Mouse (Mus musculus) limb, embryonic 13.5 days (tissue): Measurements from ENCODE around the gene Podxl. TPM values are rescaled to one million over a fixed set of nuclear protein-coding genes. Genes with fewer than 3 reads are reported as not detected.

ENCODE experiments used
- ATAC-seq: fragments of 200-750 bp; cut with Nextera tagmentation; 2 replicates; pipeline ENCODE4 v1.8.0; 2017; ENCODE audit warnings: low read depth, moderate number of reproducible peaks, moderate TSS enrichment; ENCODE audit not compliant: low FRiP score
- H3K27ac ChIP-seq: fragments of 300-500 bp; sonication (generic); 2 replicates; pipeline ENCODE4 v1.5.1; 2015; ENCODE audit warnings: inconsistent platforms, mild to moderate bottlenecking, moderate library complexity
- H3K27me3 ChIP-seq: fragments of 300-500 bp; sonication (generic); 2 replicates; pipeline ENCODE4 v1.6.1; 2015; ENCODE audit warnings: mild to moderate bottlenecking, inconsistent platforms
- H3K36me3 ChIP-seq: fragments of 300-500 bp; sonication (generic); 2 replicates; pipeline ENCODE4 v1.6.1; 2015; ENCODE audit warnings: inconsistent platforms, mild to moderate bottlenecking, moderate library complexity
- H3K4me1 ChIP-seq: fragments of 300-500 bp; sonication (generic); 2 replicates; pipeline ENCODE4 v1.6.1; 2015; ENCODE audit warnings: inconsistent platforms
- H3K4me2 ChIP-seq: fragments of 300-500 bp; sonication (generic); replicated peaks from 2 replicates; pipeline ENCODE4 v1.6.1; 2015; ENCODE audit warnings: inconsistent platforms, mild to moderate bottlenecking, moderate library complexity
- H3K4me3 ChIP-seq: fragments of 300-500 bp; sonication (generic); 2 replicates; pipeline ENCODE4 v1.5.1; 2015; ENCODE audit warnings: moderate library complexity, mild to moderate bottlenecking, inconsistent platforms
- H3K9ac ChIP-seq: fragments of 300-500 bp; sonication (generic); 2 replicates; pipeline ENCODE4 v1.6.1; 2015; ENCODE audit warnings: mild to moderate bottlenecking, inconsistent platforms
- H3K9me3 ChIP-seq: fragments of 300-500 bp; sonication (generic); 2 replicates; pipeline ENCODE4 v1.6.1; 2016; ENCODE audit warnings: inconsistent platforms
- WGBS: fragments of 180-500 bp; shearing (Covaris S2); methylation state at CpG from one replicate; pipeline ENCODE4 v1.1.7; 2015; 5-methylcytosine and 5-hydroxymethylcytosine counted together
- polyA plus RNA-seq: library from polyadenylated mRNA; unstranded; fragments of >200 nt; fragmentation: Nextera tagmentation; extraction: Ambion mirVana; gene quantifications from 2 replicates; pipeline ENCODE4 v1.2.1, GENCODE M21; 2015

The Podxl gene
- polyA plus RNA-seq, 1 experiment from 2014 or later = 7.4 TPM

DNA sequence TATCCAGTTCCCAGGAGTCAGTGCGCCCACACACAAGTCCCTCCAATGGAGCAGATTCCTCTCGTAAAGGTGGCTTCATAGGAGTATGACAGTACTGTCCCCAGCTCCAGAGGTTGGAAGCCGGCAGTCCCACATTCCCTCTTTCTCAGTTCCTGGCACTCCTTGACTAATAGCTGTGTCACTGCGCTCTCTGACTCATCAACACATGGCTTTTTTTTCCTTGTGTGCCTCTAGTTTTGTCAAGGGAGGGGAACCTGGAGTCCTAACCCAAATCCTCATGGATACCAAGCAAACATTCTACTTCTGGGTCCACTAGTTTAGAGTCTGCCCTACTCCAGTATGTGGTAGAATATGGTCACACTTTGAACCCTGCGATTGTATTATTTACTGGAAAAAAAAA is 29.1 kb downstream of the Podxl start:
- H3K4me3 ChIP-seq = no peak overlapping the region
- no peak for ATAC-seq
- H3K9ac ChIP-seq = no peak overlapping the region
- no peak overlapping the region for H3K4me2 ChIP-seq
- no peaks in the 10 kb centered on the region for H3K36me3 ChIP-seq
- H3K27ac ChIP-seq = no peak overlapping the region
- WGBS = 90% methylated on average over 5 of the region's 5 CpGs
- H3K27me3 ChIP-seq = no peaks in the 10 kb centered on the region
- H3K4me1 ChIP-seq = no peaks in the 10 kb centered on the region
- H3K9me3 ChIP-seq = no peaks in the 10 kb centered on the region

DNA sequence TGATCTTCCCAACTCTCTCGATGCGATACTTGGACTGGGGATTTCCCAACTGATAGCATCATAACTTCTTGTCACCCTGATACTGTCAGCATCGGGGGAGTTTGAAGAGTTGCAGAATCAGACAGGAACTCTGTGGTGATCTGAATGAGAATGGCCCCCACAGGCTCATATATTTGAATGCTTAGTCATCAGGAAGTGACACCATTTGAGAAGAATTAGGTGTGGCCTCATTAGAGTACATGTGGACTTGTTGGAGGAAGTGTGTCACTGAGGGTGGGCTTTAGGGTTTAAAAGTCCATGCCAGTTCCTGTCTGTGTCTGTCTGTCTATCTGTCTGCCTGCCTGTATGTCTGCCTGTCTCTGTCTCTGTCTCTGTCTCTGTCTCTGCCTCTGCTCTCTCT is 31.9 kb downstream of the Podxl start:
- WGBS = 85% methylated on average over 3 of the region's 3 CpGs
- Histone ChIP-seq H3K27me3 (no peaks in the 10 kb centered on the region), H3K36me3 (no peaks in the 10 kb centered on the region), H3K4me1 (no peaks in the 10 kb centered on the region), H3K27ac (no peak overlapping the region), H3K4me2 (no peak overlapping the region), H3K9me3 (no peaks in the 10 kb centered on the region), H3K4me3 (no peak overlapping the region), H3K9ac (no peak overlapping the region)
- ATAC-seq = no peak

DNA sequence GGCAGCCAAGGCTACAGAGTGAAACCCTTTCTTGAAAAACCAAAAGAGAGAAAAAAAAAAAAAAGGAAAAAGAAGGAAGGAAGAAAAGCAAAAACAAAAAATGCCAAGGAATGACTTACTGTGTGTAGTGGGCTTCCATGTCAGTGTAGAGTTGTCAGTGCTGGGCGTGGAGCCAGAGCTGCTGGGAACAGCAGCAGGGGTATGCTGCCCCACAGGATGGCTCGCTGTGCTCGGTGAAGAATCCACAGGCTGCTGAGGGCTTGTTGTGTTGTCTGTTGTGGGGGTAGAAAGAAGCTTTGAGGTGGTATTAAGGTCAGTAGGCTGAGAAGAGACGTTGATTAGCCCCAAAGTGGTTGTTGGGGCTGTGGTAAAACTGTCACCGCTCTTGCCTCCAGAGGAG is 35.4 kb downstream of the Podxl start:
- no peaks in the 10 kb centered on the region for H3K36me3 ChIP-seq
- H3K9ac ChIP-seq = no peak overlapping the region
- no peaks in the 10 kb centered on the region for H3K9me3 ChIP-seq
- no peak overlapping the region for H3K27ac ChIP-seq
- ATAC-seq = no peak
- H3K4me3 ChIP-seq = no peak overlapping the region
- no peaks in the 10 kb centered on the region for H3K4me1 ChIP-seq
- H3K4me2 ChIP-seq = no peak overlapping the region
- no peaks in the 10 kb centered on the region for H3K27me3 ChIP-seq
- 78% methylated on average over 5 of the region's 5 CpGs for whole genome bisulfite sequencing

DNA sequence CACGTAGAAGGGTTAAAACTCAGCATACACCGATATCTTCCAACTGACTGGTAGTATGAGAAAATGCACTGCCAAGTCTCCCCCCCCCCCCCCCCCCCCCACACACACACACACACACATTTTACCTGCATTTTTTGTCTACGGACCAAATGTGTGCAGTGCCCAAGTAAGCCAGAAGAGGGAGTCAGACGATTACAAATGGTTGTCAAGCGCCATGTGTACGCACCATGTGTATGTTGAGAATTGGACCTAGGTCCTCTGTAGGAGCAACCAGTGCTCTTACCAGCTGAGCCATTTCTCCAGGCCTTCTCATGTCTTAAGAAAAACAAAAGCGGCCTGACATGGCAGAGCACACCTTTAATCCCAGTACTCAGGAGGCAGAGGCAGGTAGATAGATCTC is 35.9 kb downstream of the Podxl start:
- no peaks in the 10 kb centered on the region for H3K36me3 ChIP-seq
- H3K27ac ChIP-seq = no peak overlapping the region
- H3K9me3 ChIP-seq = no peaks in the 10 kb centered on the region
- H3K4me2 ChIP-seq = no peak overlapping the region
- H3K27me3 ChIP-seq = no peaks in the 10 kb centered on the region
- H3K9ac ChIP-seq = no peak overlapping the region
- H3K4me3 ChIP-seq = no peak overlapping the region
- H3K4me1 ChIP-seq = no peaks in the 10 kb centered on the region
- WGBS = 71% methylated on average over 7 of the region's 7 CpGs
- ATAC-seq = no peak

DNA sequence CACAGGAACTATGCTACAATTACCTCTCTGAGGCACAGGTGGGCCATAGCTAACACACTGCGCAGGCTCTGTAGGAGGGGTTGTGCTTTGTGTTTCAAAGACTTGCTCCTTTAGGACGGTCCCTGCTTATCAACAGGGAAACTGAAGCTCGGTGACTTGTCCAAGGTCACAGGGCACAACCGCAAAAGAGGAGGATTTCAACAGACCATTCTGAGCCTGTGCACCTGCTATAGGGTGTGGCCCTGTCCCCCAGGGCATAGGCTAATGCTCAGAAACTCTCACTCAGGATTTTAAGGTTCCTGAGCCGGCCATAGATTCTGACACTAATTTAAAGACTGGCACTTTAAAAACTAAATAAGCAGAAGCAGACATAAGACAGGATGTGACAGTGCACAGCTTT is 36.9 kb downstream of the Podxl start:
- no peak overlapping the region for H3K4me2 ChIP-seq
- no peak overlapping the region for H3K27ac ChIP-seq
- H3K27me3 ChIP-seq = no peaks in the 10 kb centered on the region
- H3K4me1 ChIP-seq = no peaks in the 10 kb centered on the region
- H3K4me3 ChIP-seq = no peak overlapping the region
- no peaks in the 10 kb centered on the region for H3K9me3 ChIP-seq
- ATAC-seq = no peak
- no peak overlapping the region for H3K9ac ChIP-seq
- 84% methylated on average over 5 of the region's 5 CpGs for WGBS
- H3K36me3 ChIP-seq = no peaks in the 10 kb centered on the region

DNA sequence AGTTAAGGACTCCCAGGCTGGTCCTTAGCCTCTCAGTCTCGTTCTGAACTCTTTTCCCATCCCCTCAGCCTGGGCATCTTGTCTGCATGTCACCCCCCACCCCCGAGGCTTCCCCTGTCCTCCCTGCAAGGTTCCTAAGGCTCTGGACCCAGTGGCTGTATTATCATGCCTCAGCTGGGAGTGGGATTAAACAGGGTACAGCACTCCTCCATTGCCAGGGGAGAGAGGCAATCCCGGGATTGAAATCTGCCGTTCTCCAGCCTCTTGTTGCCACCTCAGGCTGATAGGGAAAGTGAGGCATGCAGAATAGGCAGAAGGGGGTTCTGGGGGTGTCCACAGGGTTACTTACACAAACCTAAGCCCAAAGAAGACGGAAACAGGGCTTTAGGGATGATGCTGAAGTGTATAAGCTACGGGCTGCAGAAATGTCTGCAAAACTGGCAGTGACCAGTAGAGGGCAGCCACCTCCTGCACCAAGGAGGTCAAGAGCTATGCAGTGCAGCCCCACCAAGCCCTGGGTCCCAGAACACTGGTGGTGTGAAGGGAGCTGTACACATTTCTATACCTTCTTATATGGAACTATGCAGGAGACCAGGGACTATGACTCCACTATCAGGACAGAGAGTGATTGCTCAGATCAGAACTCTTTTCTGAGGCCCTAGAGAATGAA is 38.4 kb downstream of the Podxl start:
- Histone ChIP-seq H3K4me3 (no peak overlapping the region), H3K9me3 (no peaks in the 10 kb centered on the region), H3K4me2 (no peak overlapping the region), H3K27ac (no peak overlapping the region), H3K36me3 (no peaks in the 10 kb centered on the region), H3K4me1 (0 out of 2 replicates have a peak, but pooled peaks cover 5% of the 10 kb centered on the region), H3K27me3 (no peaks in the 10 kb centered on the region), H3K9ac (no peak overlapping the region)
- 64% methylated on average over 6 of the region's 6 CpGs for WGBS
- peak; percentile 77; the same call in 1 of the 2 replicates for ATAC-seq

DNA sequence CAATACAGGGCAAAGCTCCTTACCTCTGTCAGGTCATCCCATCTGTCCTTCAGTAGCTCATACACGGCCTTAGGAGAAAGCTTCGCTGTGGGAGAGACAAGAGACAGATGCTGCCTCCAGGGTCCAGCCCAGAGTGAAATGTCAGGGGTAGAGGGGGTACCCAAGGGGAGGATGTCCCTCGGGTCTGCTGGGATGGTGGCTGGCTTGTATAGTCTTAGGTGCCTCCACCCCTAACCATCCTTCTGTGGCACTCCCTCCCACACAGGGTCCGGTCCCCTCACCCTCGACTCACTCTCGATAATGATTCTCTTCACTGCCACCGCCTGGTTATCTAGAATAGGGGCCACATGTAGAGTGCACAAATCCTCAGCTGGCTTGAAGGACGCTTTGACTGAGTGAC is 39.1 kb downstream of the Podxl start:
- no peak for ATAC-seq
- H3K4me3 ChIP-seq = no peak overlapping the region
- no peaks in the 10 kb centered on the region for H3K27me3 ChIP-seq
- 77% methylated on average over 8 of the region's 8 CpGs for WGBS
- no peak overlapping the region for H3K9ac ChIP-seq
- H3K4me2 ChIP-seq = no peak overlapping the region
- no peak overlapping the region for H3K27ac ChIP-seq
- H3K9me3 ChIP-seq = no peaks in the 10 kb centered on the region
- 0 out of 2 replicates have a peak, but pooled peaks cover 5% of the 10 kb centered on the region for H3K4me1 ChIP-seq
- no peaks in the 10 kb centered on the region for H3K36me3 ChIP-seq

DNA sequence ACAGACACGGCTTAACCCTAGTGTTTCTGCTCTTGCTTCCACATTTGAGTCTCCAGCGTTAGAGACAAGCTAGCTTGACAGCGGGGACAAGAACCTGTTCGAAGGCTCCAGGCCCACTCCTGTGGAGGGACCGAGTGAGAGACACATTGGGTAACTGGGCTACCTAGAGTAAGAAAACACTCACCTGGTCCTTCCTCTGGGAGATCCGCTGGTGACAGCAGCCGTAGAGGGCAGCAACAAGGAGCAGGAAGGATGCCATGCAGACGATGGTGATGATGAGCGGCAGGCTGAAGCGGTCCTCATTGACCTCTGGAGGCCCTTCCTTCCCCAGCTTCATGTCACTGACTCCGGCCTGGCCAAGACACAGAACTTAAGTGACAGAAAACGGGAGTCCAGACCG is 39.7 kb downstream of the Podxl start:
- ATAC-seq = no peak
- Histone ChIP-seq H3K9me3 (no peaks in the 10 kb centered on the region), H3K27ac (no peak overlapping the region), H3K4me2 (no peak overlapping the region), H3K4me3 (no peak overlapping the region), H3K9ac (no peak overlapping the region), H3K36me3 (no peaks in the 10 kb centered on the region), H3K4me1 (0 out of 2 replicates have a peak, but pooled peaks cover 5% of the 10 kb centered on the region), H3K27me3 (no peaks in the 10 kb centered on the region)
- 93% methylated on average over 13 of the region's 13 CpGs for WGBS

DNA sequence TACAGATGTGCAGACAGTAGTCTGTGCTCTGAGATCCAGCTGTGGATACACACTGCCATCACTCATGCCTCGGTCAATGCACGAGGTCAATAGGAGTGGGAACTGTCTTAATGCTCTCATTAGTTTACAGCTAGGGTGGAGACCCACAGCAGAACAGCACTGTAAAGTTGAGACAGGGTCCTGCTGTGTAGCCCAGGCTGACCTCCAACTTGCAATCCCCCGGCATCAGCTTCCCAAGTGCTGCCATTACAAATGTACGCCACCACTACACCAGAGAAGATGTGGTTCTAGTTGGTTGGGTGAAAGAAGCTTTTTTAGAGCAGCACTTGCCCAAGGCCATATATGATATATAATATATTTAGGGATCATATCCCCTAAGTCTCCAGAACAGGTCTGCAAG is 40.1 kb downstream of the Podxl start:
- Histone ChIP-seq H3K4me3 (no peak overlapping the region), H3K4me2 (no peak overlapping the region), H3K4me1 (0 out of 2 replicates have a peak, but pooled peaks cover 5% of the 10 kb centered on the region), H3K27ac (no peak overlapping the region), H3K9me3 (no peaks in the 10 kb centered on the region), H3K36me3 (no peaks in the 10 kb centered on the region), H3K9ac (no peak overlapping the region), H3K27me3 (no peaks in the 10 kb centered on the region)
- WGBS = 88% methylated on average over 4 of the region's 4 CpGs
- no peak for ATAC-seq

DNA sequence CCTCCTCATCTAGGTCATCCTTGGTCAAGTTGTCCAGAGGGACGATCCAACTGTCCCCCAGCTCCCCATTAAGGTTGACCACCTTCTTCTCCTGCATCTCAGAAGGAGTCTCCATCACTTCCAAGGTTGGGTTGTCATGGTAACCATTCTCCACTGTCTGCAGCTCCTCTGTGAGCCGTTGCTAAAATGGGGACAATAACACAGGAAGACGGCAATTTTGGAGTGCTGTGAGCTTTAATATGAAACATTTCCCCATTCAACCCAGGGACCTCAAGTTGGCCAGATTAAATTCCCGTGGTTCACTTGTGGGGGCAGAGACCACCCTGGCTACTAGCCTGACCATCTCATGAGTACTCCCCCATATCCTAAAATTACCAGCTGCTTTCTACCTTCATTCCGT is 40.7 kb downstream of the Podxl start:
- 52% methylated on average over 5 of the region's 5 CpGs for WGBS
- no peak overlapping the region for H3K27ac ChIP-seq

DNA sequence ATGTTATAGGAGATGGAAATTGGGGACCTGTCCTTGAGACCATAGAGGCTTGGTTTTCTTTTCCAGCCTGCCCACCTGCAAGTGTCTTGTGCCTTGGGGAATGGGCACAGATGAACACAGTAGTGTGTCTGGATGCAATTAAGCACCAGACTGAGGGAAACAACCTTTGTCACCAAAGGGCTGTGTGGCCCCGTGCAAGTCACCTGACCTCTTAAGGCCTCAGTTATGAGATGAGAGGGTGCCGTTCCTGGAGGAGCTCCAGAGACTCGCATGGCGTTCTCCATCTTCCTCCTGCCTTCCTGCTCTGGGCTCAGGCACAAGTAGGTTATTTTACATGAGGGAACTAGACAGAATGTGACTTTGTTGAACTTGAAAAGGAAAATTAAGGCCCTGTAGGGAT is 41.3 kb downstream of the Podxl start:
- peaks cover 5% of the 10 kb centered on the region; the same call in 1 of the 2 replicates for H3K4me1 ChIP-seq
- H3K4me2 ChIP-seq = no peak overlapping the region
- no peak overlapping the region for H3K9ac ChIP-seq
- H3K36me3 ChIP-seq = peaks cover 6% of the 10 kb centered on the region; the same call in 1 of the 2 replicates
- H3K27ac ChIP-seq = no peak overlapping the region
- no peaks in the 10 kb centered on the region for H3K9me3 ChIP-seq
- no peak overlapping the region for H3K4me3 ChIP-seq
- no peak for ATAC-seq
- no peaks in the 10 kb centered on the region for H3K27me3 ChIP-seq
- WGBS = 28% methylated on average over 4 of the region's 4 CpGs

More for the DNA sequence above, 40.7 kb downstream of the Podxl start:
- peaks cover under 1% of the 10 kb centered on the region; the same call in 1 of the 2 replicates for H3K36me3 ChIP-seq
- no peaks in the 10 kb centered on the region for H3K27me3 ChIP-seq
- H3K4me2 ChIP-seq = no peak overlapping the region
- no peak overlapping the region for H3K9ac ChIP-seq
- no peaks in the 10 kb centered on the region for H3K9me3 ChIP-seq
- no peak overlapping the region for H3K4me3 ChIP-seq
- no peak for ATAC-seq
- peaks cover 5% of the 10 kb centered on the region; the same call in 1 of the 2 replicates for H3K4me1 ChIP-seq

DNA sequence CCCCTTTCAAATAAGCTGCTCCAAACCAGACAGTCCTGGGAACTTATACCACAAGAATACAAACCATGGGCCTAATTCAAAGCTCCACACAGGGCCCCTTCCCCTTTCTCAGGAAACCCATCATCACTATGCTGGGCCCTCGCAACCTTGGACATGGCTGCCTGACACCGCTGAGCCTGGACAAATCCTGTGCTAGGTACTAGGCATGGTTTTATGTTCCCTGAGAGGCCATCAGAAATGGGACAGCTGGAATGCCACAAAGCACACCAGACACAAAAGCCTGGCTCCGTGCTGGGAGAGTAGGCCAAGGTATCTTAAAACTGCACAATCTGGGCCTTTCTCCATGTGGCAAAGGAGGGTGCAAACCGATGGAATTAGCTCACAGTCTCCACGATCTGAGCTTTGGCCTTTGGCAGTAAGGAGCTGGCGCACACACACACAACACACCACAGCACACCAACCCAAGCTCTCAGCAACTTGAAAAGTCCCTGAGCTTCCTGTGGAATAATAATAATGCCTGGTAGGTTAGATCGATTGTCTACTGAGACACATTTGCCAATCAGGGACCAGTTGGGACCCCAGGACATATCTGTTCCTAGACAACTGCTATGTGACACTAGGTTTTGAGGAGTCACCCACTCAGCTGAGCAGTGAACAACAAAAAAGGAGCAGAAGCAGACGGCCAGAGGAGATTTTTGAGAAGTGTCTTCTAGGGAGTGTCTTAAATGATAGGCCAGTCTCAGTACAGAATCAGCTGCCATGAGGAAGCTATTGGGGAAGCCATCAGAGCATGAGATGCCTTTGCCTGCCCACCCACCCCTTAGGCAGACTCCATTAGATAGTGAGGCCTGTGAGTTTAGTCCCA is 42.1 kb downstream of the Podxl start:
- no peak overlapping the region for H3K27ac ChIP-seq
- H3K4me2 ChIP-seq = no peak overlapping the region
- no peaks in the 10 kb centered on the region for H3K27me3 ChIP-seq
- no peak for ATAC-seq
- peaks cover 5% of the 10 kb centered on the region; the same call in 1 of the 2 replicates for H3K4me1 ChIP-seq
- no peak overlapping the region for H3K4me3 ChIP-seq
- 78% methylated on average over 8 of the region's 8 CpGs for WGBS
- no peak overlapping the region for H3K9ac ChIP-seq
- H3K36me3 ChIP-seq = peaks cover 6% of the 10 kb centered on the region; the same call in 1 of the 2 replicates
- no peaks in the 10 kb centered on the region for H3K9me3 ChIP-seq
